Mouse (Mus musculus) hindbrain, embryonic 11.5 days (tissue): ENCODE measurements around the gene Chd4. TPM values are rescaled to one million over a fixed set of nuclear protein-coding genes. Genes with fewer than 3 reads are reported as not detected.

Experiments
- ATAC-seq: fragments of 200-750 bp; cut with Nextera tagmentation; 2 replicates; pipeline ENCODE4 v1.8.0; 2017; ENCODE audit warnings: mild to moderate bottlenecking, moderate TSS enrichment, moderate library complexity; ENCODE audit not compliant: low FRiP score
- DNase-seq: peaks from one replicate; pipeline ENCODE4 v3.0.0-alpha.2; 2015; ENCODE audit warnings: low spot score
- H3K27ac ChIP-seq: fragments of 300-500 bp; sonication (generic); 2 replicates; pipeline ENCODE4 v1.5.1; 2014; ENCODE audit warnings: mild to moderate bottlenecking, low read depth, low read length
- H3K27me3 ChIP-seq: fragments of 300-500 bp; sonication (generic); 2 replicates; pipeline ENCODE4 v1.6.1; 2014; ENCODE audit warnings: mild to moderate bottlenecking, low read length, moderate library complexity, mixed read lengths; ENCODE audit not compliant: control insufficient read depth, insufficient read depth
- H3K36me3 ChIP-seq: fragments of 300-500 bp; sonication (generic); 2 replicates; pipeline ENCODE4 v1.6.1; 2014; ENCODE audit warnings: mild to moderate bottlenecking, low read length, moderate library complexity, mixed read lengths; ENCODE audit not compliant: control insufficient read depth, insufficient read depth
- H3K4me1 ChIP-seq: fragments of 300-500 bp; sonication (generic); replicated peaks from 2 replicates; pipeline ENCODE4 v1.6.1; 2014; ENCODE audit warnings: low read length, mixed read lengths; ENCODE audit not compliant: control insufficient read depth, insufficient read depth
- H3K4me2 ChIP-seq: fragments of 300-500 bp; sonication (generic); replicated peaks from 2 replicates; pipeline ENCODE4 v1.6.1; 2014; ENCODE audit warnings: mild to moderate bottlenecking, low read depth, low read length
- H3K4me3 ChIP-seq: fragments of 300-500 bp; sonication (generic); 2 replicates; pipeline ENCODE4 v1.5.1; 2014; ENCODE audit warnings: low read depth, low read length
- H3K9ac ChIP-seq: fragments of 300-500 bp; sonication (generic); 2 replicates; pipeline ENCODE4 v1.6.1; 2014; ENCODE audit warnings: low read depth, low read length
- H3K9me3 ChIP-seq: fragments of 300-500 bp; sonication (generic); 2 replicates; pipeline ENCODE4 v1.6.1; 2016; ENCODE audit warnings: low read length; ENCODE audit not compliant: control insufficient read depth
- WGBS: fragments of 180-500 bp; shearing (Covaris S2); extraction: QIAGEN DNeasy Blood & Tissue Kit; methylation state at CpG from one replicate; pipeline ENCODE4 v1.1.7; 2014; 5-methylcytosine and 5-hydroxymethylcytosine counted together
- polyA plus RNA-seq: library from polyadenylated mRNA; unstranded; fragments of >200 nt; fragmentation: Nextera tagmentation; extraction: Ambion mirVana; gene quantifications from 2 replicates; pipeline ENCODE4 v1.2.1, GENCODE M21; 2014

The Chd4 gene
- polyA plus RNA-seq, 1 experiment from 2014 or later: 130 TPM

GRCm38 (mm10) chr6:125172474-125172873 lies 76.7 kb downstream of the Chd4 start:
- DNase-seq (no peak), ATAC-seq (no peak)
- peaks cover 41% of the 10 kb centered on the region for H3K36me3 ChIP-seq
- H3K27ac ChIP-seq: no peak overlapping the region
- H3K4me1 ChIP-seq: 0 out of 2 replicates have a peak, but pooled peaks cover under 1% of the 10 kb centered on the region
- WGBS: 98% methylated on average over 2 of the region's 2 CpGs
- H3K27me3 ChIP-seq: no peaks in the 10 kb centered on the region
- H3K9ac ChIP-seq: no peak overlapping the region
- H3K9me3 ChIP-seq: no peaks in the 10 kb centered on the region
- no peak overlapping the region for H3K4me3 ChIP-seq
- H3K4me2 ChIP-seq: no peak overlapping the region

DNA sequence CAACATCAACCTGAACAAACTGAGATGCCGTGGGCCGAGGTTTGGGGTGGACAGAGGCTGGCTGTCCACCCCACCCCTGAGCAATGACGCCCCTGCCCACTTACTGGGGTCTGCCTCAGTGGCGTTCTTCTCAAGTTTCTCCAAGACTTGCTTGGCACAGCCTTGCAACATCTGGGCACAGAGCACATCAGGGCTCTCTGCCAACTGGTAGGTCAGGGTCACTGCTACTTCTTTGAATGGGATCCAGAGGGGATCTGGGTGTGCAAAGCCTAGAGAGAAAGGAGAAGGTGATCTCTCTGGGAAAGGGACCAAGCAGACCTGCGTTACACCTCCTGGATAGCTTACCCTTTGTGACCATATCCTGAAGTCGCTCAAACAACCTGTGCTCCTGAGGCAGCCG lies 77.5 kb downstream of the Chd4 start:
- Histone ChIP-seq H3K9me3 (no peaks in the 10 kb centered on the region), H3K9ac (no peak overlapping the region), H3K4me1 (no peaks in the 10 kb centered on the region), H3K27ac (no peak overlapping the region), H3K4me2 (no peak overlapping the region), H3K4me3 (no peak overlapping the region), H3K27me3 (no peaks in the 10 kb centered on the region), H3K36me3 (peaks cover 37% of the 10 kb centered on the region)
- WGBS: 96% methylated on average over 7 of the region's 7 CpGs
- no peak for DNase-seq
- ATAC-seq: no peak

DNA sequence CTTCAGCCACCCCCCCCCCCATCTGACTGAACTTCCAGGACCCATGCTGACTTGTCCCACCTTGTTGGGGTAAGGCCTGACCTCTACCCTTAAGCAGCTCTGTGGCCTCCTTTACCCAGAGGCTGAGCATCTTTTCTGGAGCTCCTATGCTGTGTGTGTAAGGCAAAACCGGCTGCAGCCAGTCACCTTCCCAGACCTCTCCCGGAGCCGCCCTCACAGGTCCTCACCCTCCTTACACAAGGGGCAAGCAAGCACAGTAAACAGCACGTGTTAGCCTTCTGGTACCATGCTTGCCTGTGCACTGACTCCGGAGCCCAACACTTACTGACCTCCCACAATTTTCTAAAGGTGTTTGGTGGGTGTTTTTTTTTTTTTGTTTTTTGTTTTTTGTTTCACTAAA lies 79.7 kb downstream of the Chd4 start:
- Histone ChIP-seq H3K9me3 (no peaks in the 10 kb centered on the region), H3K27me3 (no peaks in the 10 kb centered on the region), H3K4me1 (no peaks in the 10 kb centered on the region), H3K36me3 (peaks cover 38% of the 10 kb centered on the region), H3K9ac (no peak overlapping the region), H3K4me3 (no peak overlapping the region), H3K27ac (no peak overlapping the region), H3K4me2 (no peak overlapping the region)
- ATAC-seq (no peak), DNase-seq (no peak)
- WGBS: 91% methylated on average over 5 of the region's 5 CpGs

DNA sequence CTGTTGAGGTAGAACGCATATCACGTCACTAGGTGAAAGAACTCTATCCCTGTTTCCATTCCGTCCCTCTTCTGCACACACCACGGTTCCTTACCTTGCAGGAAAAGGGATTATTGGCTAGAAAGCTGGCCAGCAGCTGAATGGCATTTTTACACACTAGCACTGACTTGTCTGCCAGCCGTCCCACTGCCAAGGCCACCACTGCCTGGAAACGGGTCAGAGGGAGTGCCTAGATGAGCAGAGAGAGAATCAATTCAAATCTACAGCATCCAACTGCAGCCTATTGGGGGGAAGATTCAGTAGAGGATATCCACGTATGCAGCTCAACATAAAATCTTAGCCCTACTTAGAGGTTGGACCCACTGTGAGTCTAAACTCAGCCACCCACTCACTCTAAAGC lies 83.8 kb downstream of the Chd4 start:
- Histone ChIP-seq H3K9me3 (no peaks in the 10 kb centered on the region), H3K9ac (no peak overlapping the region), H3K36me3 (peaks cover 29% of the 10 kb centered on the region), H3K4me3 (no peak overlapping the region), H3K4me1 (no peaks in the 10 kb centered on the region), H3K27ac (no peak overlapping the region), H3K4me2 (no peak overlapping the region), H3K27me3 (no peaks in the 10 kb centered on the region)
- DNase-seq (no peak), ATAC-seq (no peak)
- WGBS: 97% methylated on average over 7 of the region's 7 CpGs

Other genes with a start within 250 kb of the Chd4 start
- 12.1 and 14.7 TPM in 2 replicates for gene P3h3, start 238.2 kb upstream of the Chd4 start, polyA plus RNA-seq
- 1.9 and 2.3 TPM in 2 replicates for gene Gpr162, start 232.0 kb upstream of the Chd4 start, polyA plus RNA-seq
- 0.19 TPM in 1 of 2 replicates, not detected in the other for gene Cd4, start 207.8 kb upstream of the Chd4 start, polyA plus RNA-seq
- gene Lag3, start 184.3 kb upstream of the Chd4 start, polyA plus RNA-seq: 1.2 and 2.5 TPM in 2 replicates
- 321 and 337 TPM in 2 replicates for gene Ptms, start 175.9 kb upstream of the Chd4 start, polyA plus RNA-seq
- gene Mlf2, start 164.6 kb upstream of the Chd4 start, polyA plus RNA-seq: 443 and 465 TPM in 2 replicates
- gene Cops7a, start 130.4 kb upstream of the Chd4 start, polyA plus RNA-seq: 94.3 and 99.7 TPM in 2 replicates
- 1.6 and 1.9 TPM in 2 replicates for gene Pianp, start 99.3 kb upstream of the Chd4 start, polyA plus RNA-seq
- gene Zfp384, start 86.8 kb upstream of the Chd4 start, polyA plus RNA-seq: 8.7 and 16.5 TPM in 2 replicates
- 120 and 133 TPM in 2 replicates for gene Ing4, start 56.2 kb upstream of the Chd4 start, polyA plus RNA-seq
- gene Acrbp, start 46.3 kb upstream of the Chd4 start, polyA plus RNA-seq: 10.7 and 12.2 TPM in 2 replicates
- 0.21 TPM in 1 of 2 replicates, not detected in the other for gene Lpar5, start 28.1 kb upstream of the Chd4 start, polyA plus RNA-seq
- gene Nop2, start 35.9 kb downstream of the Chd4 start, polyA plus RNA-seq: 45.3 and 58.8 TPM in 2 replicates
- 10.3 and 10.4 TPM in 2 replicates for gene Iffo1, start 49.3 kb downstream of the Chd4 start, polyA plus RNA-seq
- 2,070 and 2,095 TPM in 2 replicates for gene Gapdh, start 70.5 kb downstream of the Chd4 start, polyA plus RNA-seq
- 109 and 110 TPM in 2 replicates for gene Ncapd2, start 95.7 kb downstream of the Chd4 start, polyA plus RNA-seq
- gene Mrpl51, start 95.8 kb downstream of the Chd4 start, polyA plus RNA-seq: 184 and 189 TPM in 2 replicates
- 1.7 and 2.3 TPM in 2 replicates for gene Vamp1, start 119.6 kb downstream of the Chd4 start, polyA plus RNA-seq
- gene Tapbpl, start 135.9 kb downstream of the Chd4 start, polyA plus RNA-seq: 1.0 and 2.2 TPM in 2 replicates
- gene Cd27, start 141.0 kb downstream of the Chd4 start, polyA plus RNA-seq: 0.52 and 1.2 TPM in 2 replicates
- not detected in 2 replicates for gene Tuba3a, start 190.1 kb downstream of the Chd4 start, polyA plus RNA-seq
- 17.9 and 19.0 TPM in 2 replicates for gene Ltbr, start 217.9 kb downstream of the Chd4 start, polyA plus RNA-seq
- gene Scnn1a, start 224.7 kb downstream of the Chd4 start, polyA plus RNA-seq: 0.45 and 0.96 TPM in 2 replicates